Mouse (Mus musculus) C2C12 (cell line): ENCODE data around the gene Smim8. TPM values are rescaled to one million over a fixed set of nuclear protein-coding genes. Genes with fewer than 3 reads are reported as not detected.
A peak's percentile ranks its signal among the peaks of the same experiment; 100 is the strongest.
"Not testable (repeated sequence)": the region's sequence is repeated elsewhere in the genome, so short reads cannot be mapped to it uniquely, and the experiment has no call there.

Experiments used
- H3K27me3 ChIP-seq: one replicate; pipeline ENCODE4 v1.6.1; 2011; ENCODE audit not compliant: control insufficient read depth, insufficient read depth, insufficient read length
- H3K36me3 ChIP-seq: one replicate; pipeline ENCODE4 v1.6.1; 2011; ENCODE audit not compliant: control insufficient read depth, insufficient read depth
- H3K4me3 ChIP-seq: one replicate; pipeline ENCODE4 v1.5.1; 2011; ENCODE audit warnings: mild to moderate bottlenecking, control low read depth; ENCODE audit not compliant: poor library complexity, insufficient read depth, severe bottlenecking
- H3K79me2 ChIP-seq: one replicate; pipeline ENCODE4 v1.6.1; 2011; ENCODE audit not compliant: control insufficient read depth, insufficient read depth
- H3K79me3 ChIP-seq: one replicate; pipeline ENCODE4 v1.6.1; 2011; ENCODE audit warnings: low read depth, control low read depth
- H3ac ChIP-seq: one replicate; pipeline ENCODE3; 2011; ENCODE audit warnings: low read depth; ENCODE audit not compliant: control insufficient read depth, insufficient read length
- CEBPB ChIP-seq: IDR thresholded peaks from one replicate; pipeline ENCODE4 v1.6.1; 2011; ENCODE audit warnings: low read depth, mild to moderate bottlenecking, control low read depth, moderate library complexity
- CTCF ChIP-seq: IDR thresholded peaks from one replicate; pipeline ENCODE4 v1.5.1; 2011; ENCODE audit not compliant: control insufficient read depth, insufficient read depth, insufficient read length
- FOSL1 ChIP-seq: IDR thresholded peaks from one replicate; pipeline ENCODE4 v1.8.0; 2011; ENCODE audit warnings: mild to moderate bottlenecking, low read length; ENCODE audit not compliant: poor library complexity, insufficient read depth, severe bottlenecking
- MAX ChIP-seq: IDR thresholded peaks from one replicate; pipeline ENCODE4 v1.6.1; 2011; ENCODE audit warnings: mild to moderate bottlenecking, control low read depth
- MYOD1 ChIP-seq: IDR thresholded peaks from one replicate; pipeline ENCODE4 v1.6.1; 2011; ENCODE audit warnings: low read depth; ENCODE audit not compliant: control insufficient read depth, insufficient read length
- MYOG ChIP-seq: IDR thresholded peaks from one replicate; pipeline ENCODE4 v1.6.1; 2011; ENCODE audit not compliant: control insufficient read depth, insufficient read length; ENCODE audit errors: extremely low read depth
- USF1 ChIP-seq: IDR thresholded peaks from one replicate; pipeline ENCODE4 v1.6.1; 2011; ENCODE audit warnings: low read depth, mild to moderate bottlenecking, control low read depth, moderate library complexity
- polyA plus RNA-seq: library from polyadenylated mRNA; unstranded; fragments of >200 nt; fragmentation: generic; extraction: Trizol; gene quantifications from one replicate; pipeline ENCODE4 v1.2.1, GENCODE M21; 2012; ENCODE audit warnings: missing spikeins

Gene Smim8
- polyA plus RNA-seq, 1 experiment, result 11.1 TPM

DNA sequence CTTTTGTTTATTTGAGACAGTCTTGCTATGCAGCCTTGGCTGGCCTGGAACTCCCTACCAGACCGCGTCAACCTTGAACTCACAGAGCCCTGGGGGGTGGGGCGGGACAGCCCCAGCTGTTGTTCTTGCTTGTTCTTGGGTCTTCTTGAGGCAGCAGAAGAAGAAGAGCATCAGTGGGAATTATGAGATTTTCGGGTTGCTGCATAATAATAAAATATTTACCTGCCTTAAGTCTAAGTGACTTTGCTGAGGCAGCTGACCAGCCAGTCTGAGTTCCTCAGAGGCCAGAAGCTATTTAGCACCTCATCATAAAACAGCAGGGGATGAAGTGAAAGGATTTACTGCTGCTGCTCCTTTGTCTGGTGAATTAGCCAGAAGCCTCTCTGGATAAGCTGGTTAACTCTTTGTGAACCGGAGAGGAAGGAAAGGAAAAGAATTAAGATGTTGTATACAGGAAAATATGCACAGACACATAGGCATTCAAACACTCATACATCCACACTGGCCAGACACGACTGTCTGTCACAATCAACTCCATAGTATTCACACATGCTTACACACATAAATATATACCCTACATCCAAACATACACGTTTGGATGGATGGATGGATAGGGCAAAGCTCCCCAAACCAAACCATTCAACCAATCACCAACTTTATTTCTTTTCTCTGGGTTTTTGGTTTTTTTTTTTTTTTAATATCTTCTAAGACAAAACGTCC, 6.4 kb downstream of the Smim8 start:
- Histone ChIP-seq H3K79me2 (no peaks in the 10 kb centered on the region), H3ac (no peak overlapping the region), H3K36me3 (no peaks in the 10 kb centered on the region), H3K27me3 (no peaks in the 10 kb centered on the region), H3K79me3 (no peaks in the 10 kb centered on the region), H3K4me3 (no peak overlapping the region)
- TF ChIP-seq CEBPB (no peak), MYOD1 (no peak), MYOG (no peak), USF1 (no peak), MAX (no peak), FOSL1 (no peak), CTCF (no peak)

DNA sequence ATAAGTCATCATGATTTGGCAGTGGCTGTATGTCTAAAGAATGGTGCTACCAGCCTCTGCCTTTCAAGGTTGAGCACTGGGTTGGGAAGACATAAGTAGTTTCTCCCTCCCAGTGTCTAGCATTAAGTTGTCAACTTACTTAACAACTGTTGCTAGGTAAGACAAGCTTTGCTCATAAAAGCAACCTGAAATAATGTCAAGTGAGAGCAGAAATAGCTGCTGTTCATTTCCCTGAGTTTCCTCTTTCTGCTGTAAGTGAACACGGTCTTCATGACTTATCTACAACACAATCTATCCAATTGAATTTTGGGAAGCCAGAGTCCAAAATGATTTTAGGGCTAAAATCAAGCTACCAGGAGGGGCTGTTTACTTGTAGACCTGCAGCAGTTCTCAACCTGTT, 22.1 kb downstream of the Smim8 start, which contains the start of gene Gm136:
Gene Gm136, minus strand, starts transcription at position 101 of the 400 bp plus-strand sequence.
- TF ChIP-seq CEBPB (no peak), MAX (no peak), MYOD1 (no peak), FOSL1 (no peak), CTCF (no peak), MYOG (no peak), USF1 (no peak)
- no peaks in the 10 kb centered on the region for H3K79me3 ChIP-seq
- no peak within 1 kb of the TSS for H3ac ChIP-seq
- H3K4me3 ChIP-seq, result no peak within 1 kb of the TSS
- no peaks in the 10 kb centered on the region for H3K79me2 ChIP-seq
- no peaks in the 10 kb centered on the region for H3K36me3 ChIP-seq
- no peaks in the 10 kb centered on the region for H3K27me3 ChIP-seq

DNA sequence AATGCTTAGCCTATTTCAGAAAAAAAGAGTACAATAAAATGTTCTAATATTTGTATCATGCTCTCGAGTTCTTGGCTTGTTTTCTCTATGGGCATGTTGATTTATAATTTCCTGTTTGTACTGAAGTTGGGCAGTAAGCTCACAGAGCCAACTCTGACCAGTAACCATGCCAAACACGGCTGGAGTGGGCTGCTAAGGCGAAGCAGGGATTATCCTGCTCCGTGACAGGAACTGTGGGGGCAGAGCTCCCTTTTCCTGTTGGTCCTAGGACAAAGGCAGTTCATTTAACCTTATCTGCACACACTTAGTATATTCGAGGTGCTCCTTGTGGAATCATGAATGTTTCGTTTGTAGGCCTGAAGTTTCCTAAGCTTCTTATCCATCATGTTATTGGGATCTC, 29.0 kb downstream of the Smim8 start:
- no peak for TF ChIP-seq CEBPB
- no peak for TF ChIP-seq USF1
- TF ChIP-seq MAX, result no peak
- TF ChIP-seq FOSL1, result no peak
- no peak for TF ChIP-seq CTCF
- TF ChIP-seq MYOG, result no peak
- no peak for TF ChIP-seq MYOD1
- H3ac ChIP-seq, result no peak overlapping the region
- no peaks in the 10 kb centered on the region for H3K36me3 ChIP-seq
- H3K79me2 ChIP-seq, result no peaks in the 10 kb centered on the region
- peaks cover 5% of the 10 kb centered on the region for H3K27me3 ChIP-seq
- no peak overlapping the region for H3K4me3 ChIP-seq
- H3K79me3 ChIP-seq, result no peaks in the 10 kb centered on the region

- TF ChIP-seq CTCF, result no peak
- no peak for TF ChIP-seq MYOG
- no peak for TF ChIP-seq CEBPB
- no peak for TF ChIP-seq FOSL1
- TF ChIP-seq MAX, result no peak
- no peak for TF ChIP-seq MYOD1
- TF ChIP-seq USF1, result no peak
- no peaks in the 10 kb centered on the region for H3K79me3 ChIP-seq
- no peaks in the 10 kb centered on the region for H3K27me3 ChIP-seq
These were observed 43.8 kb downstream of the Smim8 start for GRCm38 (mm10) chr4:34734461-34734860.

DNA sequence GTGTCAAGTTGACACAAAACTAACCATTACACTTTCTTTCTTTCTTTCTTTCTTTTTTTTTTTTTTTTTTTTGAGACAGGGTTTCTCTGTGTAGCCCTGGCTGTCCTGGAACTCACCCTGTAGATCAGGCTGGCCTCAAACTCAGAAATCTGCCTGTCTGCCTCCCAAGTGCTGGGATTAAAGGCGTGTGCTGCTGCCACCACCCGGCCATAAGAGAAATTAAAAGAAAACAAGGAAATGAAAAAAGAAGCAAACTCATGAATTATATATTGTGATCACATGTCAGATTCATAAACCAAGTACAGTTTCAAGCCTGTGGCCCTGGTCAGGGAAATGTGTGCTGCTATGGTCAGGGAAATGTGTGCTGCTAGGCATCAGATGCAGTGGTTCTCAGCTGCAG, 44.8 kb downstream of the Smim8 start:
- H3K27me3 ChIP-seq, H3K4me3 ChIP-seq, H3K79me2 ChIP-seq, H3K36me3 ChIP-seq, H3K79me3 ChIP-seq, H3ac ChIP-seq: not testable (repeated sequence)

More at GRCm38 (mm10) chr4:34734461-34734860, 43.8 kb downstream of the Smim8 start:
- Histone ChIP-seq H3ac (no peak overlapping the region), H3K79me2 (no peaks in the 10 kb centered on the region), H3K36me3 (no peaks in the 10 kb centered on the region), H3K4me3 (no peak overlapping the region)

DNA sequence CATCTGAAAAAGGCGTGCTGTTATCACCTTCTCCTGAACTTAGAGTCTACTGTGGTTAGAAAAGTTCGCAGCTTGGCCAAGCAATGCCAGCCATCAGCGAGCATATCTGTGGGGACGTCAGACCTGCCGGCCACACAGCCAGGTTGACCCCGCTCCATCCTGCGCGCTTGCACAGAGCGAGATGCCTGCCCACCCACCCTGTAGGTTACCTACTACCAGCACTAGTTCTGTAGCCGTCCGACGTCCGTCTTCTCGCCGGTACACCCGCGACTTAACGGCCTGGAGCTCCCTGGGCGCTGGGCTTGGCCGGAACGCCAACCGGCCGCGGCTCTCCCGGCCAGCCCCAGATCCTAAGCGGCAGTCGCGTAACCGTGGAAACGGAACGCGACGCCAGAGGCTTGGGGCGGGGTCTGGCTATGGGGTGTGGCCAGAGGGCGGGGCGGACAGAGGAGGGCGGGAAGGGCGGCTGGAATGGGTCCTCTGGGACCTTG, 48.3 kb downstream of the Smim8 start, which contains the start of gene Cfap206:
Gene Cfap206, minus strand, starts transcription at position 356 of the 491 bp plus-strand sequence.
- H3K36me3 ChIP-seq, result no peaks in the 10 kb centered on the region
- no peaks in the 10 kb centered on the region for H3K27me3 ChIP-seq
- TF ChIP-seq CTCF (no peak), MAX (no peak), USF1 (no peak), MYOG (no peak), FOSL1 (no peak), CEBPB (no peak), MYOD1 (no peak)
- peak within 1 kb of the TSS; percentile 2 for H3ac ChIP-seq
- H3K4me3 ChIP-seq, result no peak within 1 kb of the TSS
- no peaks in the 10 kb centered on the region for H3K79me3 ChIP-seq
- no peaks in the 10 kb centered on the region for H3K79me2 ChIP-seq

GRCm38 (mm10) chr4:34725710-34726109, 52.5 kb downstream of the Smim8 start:
- H3K79me3 ChIP-seq, H3K27me3 ChIP-seq, H3K79me2 ChIP-seq, H3K4me3 ChIP-seq, H3ac ChIP-seq, H3K36me3 ChIP-seq: not testable (repeated sequence)
